Mouse (Mus musculus) lung, embryonic 15.5 days (tissue): Measurements from ENCODE around the gene Klhl8. TPM values are rescaled to one million over a fixed set of nuclear protein-coding genes. Genes with fewer than 3 reads are reported as not detected.

ENCODE experiments used
- ATAC-seq: fragments of 200-750 bp; cut with Nextera tagmentation; 2 replicates; pipeline ENCODE4 v1.8.0; 2017; ENCODE audit warnings: moderate number of reproducible peaks, borderline replicate concordance; ENCODE audit not compliant: low FRiP score, low TSS enrichment; ENCODE audit errors: extremely low read depth
- H3K27ac ChIP-seq: fragments of 300-500 bp; sonication (generic); 2 replicates; pipeline ENCODE4 v1.5.1; 2015; ENCODE audit warnings: moderate library complexity, mild to moderate bottlenecking, inconsistent platforms
- H3K27me3 ChIP-seq: fragments of 300-500 bp; sonication (generic); 2 replicates; pipeline ENCODE4 v1.6.1; 2015; ENCODE audit warnings: inconsistent platforms
- H3K36me3 ChIP-seq: fragments of 300-500 bp; sonication (generic); 2 replicates; pipeline ENCODE4 v1.6.1; 2015; ENCODE audit warnings: inconsistent platforms
- H3K4me1 ChIP-seq: fragments of 300-500 bp; sonication (generic); 2 replicates; pipeline ENCODE4 v1.6.1; 2015; ENCODE audit warnings: inconsistent platforms
- H3K4me2 ChIP-seq: fragments of 300-500 bp; sonication (generic); 2 replicates; pipeline ENCODE4 v1.6.1; 2015; ENCODE audit warnings: inconsistent platforms, mild to moderate bottlenecking, moderate library complexity
- H3K4me3 ChIP-seq: fragments of 300-500 bp; sonication (generic); 2 replicates; pipeline ENCODE4 v1.5.1; 2015; ENCODE audit warnings: mild to moderate bottlenecking, inconsistent platforms
- H3K9ac ChIP-seq: fragments of 300-500 bp; sonication (generic); 2 replicates; pipeline ENCODE4 v1.6.1; 2015; ENCODE audit warnings: inconsistent platforms
- H3K9me3 ChIP-seq: fragments of 300-500 bp; sonication (generic); 2 replicates; pipeline ENCODE4 v1.6.1; 2016; ENCODE audit warnings: inconsistent platforms
- WGBS: fragments of 180-500 bp; shearing (Covaris S2); methylation state at CpG from one replicate; pipeline ENCODE4 v1.1.7; 2015; 5-methylcytosine and 5-hydroxymethylcytosine counted together
- polyA plus RNA-seq: library from polyadenylated mRNA; unstranded; fragments of >200 nt; fragmentation: Nextera tagmentation; extraction: Ambion mirVana; gene quantifications from 2 replicates; pipeline ENCODE4 v1.2.1, GENCODE M21; 2015

The Klhl8 gene
- polyA plus RNA-seq, 1 experiment from 2014 or later: 10.8 TPM

GRCm38 (mm10) chr5:103913150-103913549 lies 2.1 kb upstream of the Klhl8 start:
- peaks cover 5% of the 10 kb centered on the region; the same call in 1 of the 2 replicates for H3K4me1 ChIP-seq
- WGBS: 52% methylated on average over 4 of the region's 4 CpGs
- H3K9ac ChIP-seq: no peak overlapping the region
- H3K27me3 ChIP-seq: peaks cover 14% of the 10 kb centered on the region; the same call in 1 of the 2 replicates
- ATAC-seq: no peak
- no peaks in the 10 kb centered on the region for H3K9me3 ChIP-seq
- H3K27ac ChIP-seq: no peak overlapping the region
- no peaks in the 10 kb centered on the region for H3K36me3 ChIP-seq
- no peak overlapping the region for H3K4me2 ChIP-seq
- no peak overlapping the region for H3K4me3 ChIP-seq

GRCm38 (mm10) chr5:103911555-103911954 lies 496 bp upstream of the Klhl8 start:
- 76% methylated on average over 5 of the region's 5 CpGs for WGBS
- no peak overlapping the region for H3K9ac ChIP-seq
- ATAC-seq: no peak

GRCm38 (mm10) chr5:103910156-103910555 lies 903 bp downstream of the Klhl8 start:
- no peaks in the 10 kb centered on the region for H3K36me3 ChIP-seq
- 26% methylated on average over 8 of the region's 9 CpGs for WGBS
- H3K9ac ChIP-seq: peak overlapping the region; percentile 73; the same call in 1 of the 2 replicates

More at GRCm38 (mm10) chr5:103911555-103911954, 496 bp upstream of the Klhl8 start:
- no peaks in the 10 kb centered on the region for H3K9me3 ChIP-seq
- H3K27me3 ChIP-seq: peaks cover 12% of the 10 kb centered on the region; the same call in 1 of the 2 replicates
- H3K4me3 ChIP-seq: peak overlapping the region; percentile 70; the same call in 1 of the 2 replicates
- peaks cover 8% of the 10 kb centered on the region; the same call in 1 of the 2 replicates for H3K4me1 ChIP-seq
- H3K36me3 ChIP-seq: no peaks in the 10 kb centered on the region
- H3K27ac ChIP-seq: no peak overlapping the region
- peak overlapping the region; percentile 92 for H3K4me2 ChIP-seq

GRCm38 (mm10) chr5:103909466-103909865 lies 1.6 kb downstream of the Klhl8 start:
- Histone ChIP-seq H3K9me3 (no peaks in the 10 kb centered on the region), H3K36me3 (no peaks in the 10 kb centered on the region), H3K27ac (no peak overlapping the region), H3K4me1 (peaks cover 19% of the 10 kb centered on the region), H3K27me3 (peaks cover 11% of the 10 kb centered on the region; the same call in 1 of the 2 replicates), H3K4me2 (no peak overlapping the region), H3K4me3 (no peak overlapping the region), H3K9ac (no peak overlapping the region)
- no peak for ATAC-seq
- WGBS: 67% methylated on average over 3 of the region's 3 CpGs

More at GRCm38 (mm10) chr5:103910156-103910555, 903 bp downstream of the Klhl8 start:
- peaks cover 11% of the 10 kb centered on the region; the same call in 1 of the 2 replicates for H3K27me3 ChIP-seq
- ATAC-seq: no peak
- H3K4me2 ChIP-seq: peak overlapping the region; percentile 92
- H3K4me1 ChIP-seq: peaks cover 17% of the 10 kb centered on the region
- H3K9me3 ChIP-seq: no peaks in the 10 kb centered on the region
- peak overlapping the region; percentile 70 for H3K4me3 ChIP-seq
- no peak overlapping the region for H3K27ac ChIP-seq

GRCm38 (mm10) chr5:103908851-103909250 lies 2.2 kb downstream of the Klhl8 start:
- H3K27ac ChIP-seq: no peak overlapping the region
- H3K27me3 ChIP-seq: peaks cover 11% of the 10 kb centered on the region; the same call in 1 of the 2 replicates
- no peak for ATAC-seq
- no peaks in the 10 kb centered on the region for H3K9me3 ChIP-seq
- H3K4me1 ChIP-seq: peaks cover 19% of the 10 kb centered on the region
- no peak overlapping the region for H3K4me2 ChIP-seq
- no peak overlapping the region for H3K4me3 ChIP-seq
- H3K36me3 ChIP-seq: no peaks in the 10 kb centered on the region
- H3K9ac ChIP-seq: no peak overlapping the region
- WGBS: 64% methylated on average over 7 of the region's 7 CpGs

GRCm38 (mm10) chr5:103907844-103908243 lies 3.2 kb downstream of the Klhl8 start:
- Histone ChIP-seq H3K4me2 (no peak overlapping the region), H3K4me1 (peaks cover 19% of the 10 kb centered on the region), H3K36me3 (no peaks in the 10 kb centered on the region), H3K27me3 (peaks cover 3% of the 10 kb centered on the region; the same call in 1 of the 2 replicates), H3K9ac (no peak overlapping the region), H3K9me3 (no peaks in the 10 kb centered on the region), H3K27ac (no peak overlapping the region), H3K4me3 (no peak overlapping the region)
- ATAC-seq: no peak
- WGBS: 82% methylated on average over 4 of the region's 4 CpGs

GRCm38 (mm10) chr5:103906173-103906572 lies 4.9 kb downstream of the Klhl8 start:
- no peak overlapping the region for H3K9ac ChIP-seq
- no peak overlapping the region for H3K4me2 ChIP-seq
- H3K9me3 ChIP-seq: no peaks in the 10 kb centered on the region
- peak; percentile 58; the same call in 1 of the 2 replicates for ATAC-seq
- H3K27ac ChIP-seq: no peak overlapping the region
- WGBS: 41% methylated on average over 6 of the region's 6 CpGs
- no peak overlapping the region for H3K4me3 ChIP-seq
- H3K36me3 ChIP-seq: no peaks in the 10 kb centered on the region
- H3K27me3 ChIP-seq: no peaks in the 10 kb centered on the region
- peaks cover 14% of the 10 kb centered on the region for H3K4me1 ChIP-seq

GRCm38 (mm10) chr5:103898310-103898709 lies 12.7 kb downstream of the Klhl8 start:
- Histone ChIP-seq H3K4me3 (no peak overlapping the region), H3K4me2 (no peak overlapping the region), H3K27ac (no peak overlapping the region), H3K9ac (no peak overlapping the region), H3K27me3 (no peaks in the 10 kb centered on the region), H3K36me3 (no peaks in the 10 kb centered on the region), H3K9me3 (no peaks in the 10 kb centered on the region), H3K4me1 (no peaks in the 10 kb centered on the region)
- ATAC-seq: no peak
- 23% methylated on average over 1 of the region's 1 CpGs for WGBS

GRCm38 (mm10) chr5:103889766-103890165 lies 21.3 kb downstream of the Klhl8 start:
- peak; percentile 93 for ATAC-seq
- peaks cover 17% of the 10 kb centered on the region for H3K4me1 ChIP-seq
- no peak overlapping the region for H3K4me3 ChIP-seq
- 40% methylated on average over 15 of the region's 15 CpGs for WGBS
- H3K27me3 ChIP-seq: no peaks in the 10 kb centered on the region
- no peak overlapping the region for H3K9ac ChIP-seq
- H3K9me3 ChIP-seq: no peaks in the 10 kb centered on the region
- H3K4me2 ChIP-seq: 0 out of 2 replicates have a peak overlapping the region, but pooled peaks have one; percentile 9
- H3K36me3 ChIP-seq: no peaks in the 10 kb centered on the region
- H3K27ac ChIP-seq: no peak overlapping the region

GRCm38 (mm10) chr5:103863759-103864158 lies 47.3 kb downstream of the Klhl8 start:
- Histone ChIP-seq H3K4me2 (no peak overlapping the region), H3K4me3 (no peak overlapping the region), H3K9me3 (no peaks in the 10 kb centered on the region), H3K4me1 (no peaks in the 10 kb centered on the region), H3K27me3 (no peaks in the 10 kb centered on the region), H3K27ac (no peak overlapping the region), H3K36me3 (peaks cover 5% of the 10 kb centered on the region; the same call in 1 of the 2 replicates), H3K9ac (no peak overlapping the region)
- ATAC-seq: no peak
- WGBS: 90% methylated on average over 4 of the region's 4 CpGs

GRCm38 (mm10) chr5:103860622-103861021 lies 50.4 kb downstream of the Klhl8 start:
- Histone ChIP-seq H3K27ac (no peak overlapping the region), H3K27me3 (no peaks in the 10 kb centered on the region), H3K4me1 (peaks cover 2% of the 10 kb centered on the region; the same call in 1 of the 2 replicates), H3K4me3 (no peak overlapping the region), H3K9ac (no peak overlapping the region), H3K36me3 (no peaks in the 10 kb centered on the region), H3K9me3 (no peaks in the 10 kb centered on the region), H3K4me2 (no peak overlapping the region)
- no peak for ATAC-seq
- WGBS: 90% methylated on average over 11 of the region's 11 CpGs

- H3K9ac ChIP-seq: no peak overlapping the region
- no peaks in the 10 kb centered on the region for H3K9me3 ChIP-seq
- no peak overlapping the region for H3K4me2 ChIP-seq
- no peak overlapping the region for H3K4me3 ChIP-seq
- H3K36me3 ChIP-seq: no peaks in the 10 kb centered on the region
- peaks cover 11% of the 10 kb centered on the region; the same call in 1 of the 2 replicates for H3K4me1 ChIP-seq
- no peak for ATAC-seq
- WGBS: 90% methylated on average over 2 of the region's 2 CpGs
- no peaks in the 10 kb centered on the region for H3K27me3 ChIP-seq
- no peak overlapping the region for H3K27ac ChIP-seq
Observed at GRCm38 (mm10) chr5:103857151-103857550, 53.9 kb downstream of the Klhl8 start.
